Mouse (Mus musculus): ENCODE data around the gene Gpc1.

Gpc1 gene

DNA sequence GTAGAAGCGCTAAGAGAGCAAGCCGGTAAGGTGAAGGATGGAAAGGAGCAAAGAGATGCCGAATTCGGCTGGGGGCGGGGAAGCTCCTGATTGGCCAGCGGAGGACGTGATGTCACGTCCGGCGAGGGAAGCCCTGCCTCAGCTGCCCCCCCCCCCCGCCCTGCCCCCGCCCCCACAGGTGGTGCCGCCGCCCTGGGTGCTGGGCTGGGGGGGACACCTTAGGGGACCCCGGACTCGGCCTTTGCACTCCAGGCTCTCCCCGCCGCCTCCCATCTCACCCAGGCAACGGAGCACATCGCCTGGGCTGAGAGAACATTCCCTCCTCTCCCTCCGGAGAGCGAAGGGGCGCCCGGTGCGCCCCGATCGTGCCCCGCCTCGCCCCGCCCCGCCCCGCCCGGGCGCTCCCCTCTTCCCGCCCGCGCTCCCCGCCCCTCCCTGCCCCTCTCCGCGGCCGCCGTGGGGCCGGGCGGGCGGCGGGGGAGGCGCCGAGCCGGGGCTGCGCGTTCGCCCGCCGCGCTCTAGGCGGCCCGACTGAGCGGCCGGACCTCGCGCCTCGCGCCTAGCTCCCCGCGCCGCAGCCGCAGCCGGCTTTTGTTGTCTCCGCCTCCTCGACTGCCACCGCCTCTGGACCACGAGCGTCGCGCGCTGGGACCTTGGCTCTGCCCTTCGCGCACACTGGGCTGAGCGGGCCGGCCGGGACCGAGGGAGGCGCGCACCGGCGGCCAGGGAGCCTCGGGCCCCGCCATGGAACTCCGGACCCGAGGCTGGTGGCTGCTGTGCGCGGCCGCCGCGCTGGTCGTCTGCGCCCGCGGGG lies at the start of gene Gpc1:
TSS of gene Gpc1 (plus strand) at position 458 of the 814 bp plus-strand sequence.
- DNase-seq, result peak; percentile 93

DNA sequence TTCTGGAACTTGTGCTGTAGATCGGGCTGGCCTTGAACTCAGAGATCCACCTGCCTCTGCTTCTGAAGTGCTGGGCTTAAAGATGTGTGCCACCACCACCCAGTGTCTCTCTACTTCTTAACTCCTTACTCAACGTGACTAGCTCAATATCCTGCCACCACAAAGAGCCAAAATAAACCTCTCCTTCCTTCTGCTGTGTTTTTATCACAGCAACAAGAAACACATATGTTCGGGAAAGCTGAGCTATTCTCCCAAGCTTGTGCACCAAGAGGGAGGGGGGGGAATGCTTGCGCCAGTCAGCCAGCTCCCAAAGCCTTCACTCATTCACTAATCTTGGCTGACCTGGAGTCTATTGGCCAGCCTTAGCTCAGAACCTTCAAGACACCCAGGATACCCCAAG lies 49.6 kb upstream of the Gpc1 start:
- no peak for DNase-seq

DNA sequence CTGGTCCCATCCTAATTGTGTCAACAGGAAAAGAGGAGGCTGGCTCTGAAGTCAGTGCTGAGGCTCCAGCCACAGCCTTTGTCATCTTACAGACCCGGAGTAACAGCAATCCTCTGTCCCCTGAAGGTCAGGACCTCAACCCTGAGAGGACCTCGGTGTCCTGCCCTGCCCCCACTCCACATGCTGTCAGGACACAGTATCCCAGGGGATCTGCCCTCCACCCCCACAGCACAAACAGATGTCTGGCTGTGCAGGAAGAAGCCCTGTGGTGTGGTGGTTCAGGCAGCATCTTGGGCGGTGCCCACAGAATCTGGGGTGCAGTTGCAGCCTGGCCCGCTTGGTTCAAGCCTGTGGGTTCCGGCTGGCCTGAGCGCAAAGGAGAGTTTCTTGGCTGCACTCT lies 48.9 kb upstream of the Gpc1 start:
- DNase-seq, result no peak

DNA sequence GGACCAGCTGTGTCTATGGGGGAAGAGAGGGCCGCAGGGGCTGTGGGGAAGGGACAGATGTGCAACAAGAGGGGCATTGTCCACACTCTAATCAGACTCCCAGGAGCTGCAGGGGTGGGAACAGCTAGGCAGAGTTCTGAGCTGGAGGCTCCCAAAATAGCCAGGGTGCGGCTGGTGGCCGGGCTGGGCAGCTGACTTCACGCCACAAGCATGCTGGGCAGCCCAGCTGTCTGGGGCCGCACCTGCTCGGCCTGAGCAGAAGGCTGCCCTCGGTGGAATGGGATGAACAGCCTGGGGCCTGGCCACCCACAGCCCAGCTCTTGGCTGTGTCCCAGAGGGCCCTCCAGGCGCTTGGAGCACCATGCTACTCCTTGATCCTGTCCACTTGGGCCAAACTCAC lies 44.2 kb upstream of the Gpc1 start:
- no peak for DNase-seq

DNA sequence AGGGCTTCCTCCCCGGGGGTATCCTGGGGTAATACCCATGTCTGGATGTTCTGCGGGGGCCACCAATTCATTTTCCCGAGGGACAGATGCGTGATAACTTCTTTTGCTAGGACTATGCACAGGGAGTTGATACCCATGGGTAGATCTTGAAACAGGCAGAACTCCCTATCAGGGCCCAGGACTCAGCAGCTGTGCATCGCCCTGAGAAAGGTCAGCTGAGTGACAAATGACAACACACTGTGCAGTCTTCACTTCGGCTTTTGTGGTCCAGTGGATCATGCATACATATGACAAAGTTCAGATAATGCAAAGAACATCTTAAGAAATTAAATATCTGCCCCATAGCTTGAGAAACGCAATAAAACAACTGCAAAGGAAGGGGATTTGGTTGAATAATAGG lies 43.4 kb upstream of the Gpc1 start:
- no peak for DNase-seq

DNA sequence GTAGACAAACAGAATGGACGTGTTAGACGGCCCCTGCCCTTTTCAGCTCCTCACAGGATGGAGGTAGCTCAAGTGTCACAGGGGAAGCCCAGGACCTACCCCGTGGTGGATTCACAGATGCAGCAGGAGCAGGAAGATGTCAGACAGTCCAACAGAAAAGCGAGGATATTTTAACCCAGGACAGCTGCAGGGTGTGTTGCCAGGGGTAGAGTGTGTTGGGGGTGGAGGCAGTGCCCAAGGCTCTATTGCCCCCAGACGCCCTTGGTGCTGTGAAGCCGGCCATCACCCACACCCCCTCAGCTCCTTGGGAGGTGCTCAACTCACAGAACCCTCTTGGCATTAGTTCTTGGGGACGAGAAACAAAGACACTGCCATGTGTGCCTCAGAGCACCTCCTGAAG lies 40.8 kb upstream of the Gpc1 start:
- DNase-seq, result no peak

DNA sequence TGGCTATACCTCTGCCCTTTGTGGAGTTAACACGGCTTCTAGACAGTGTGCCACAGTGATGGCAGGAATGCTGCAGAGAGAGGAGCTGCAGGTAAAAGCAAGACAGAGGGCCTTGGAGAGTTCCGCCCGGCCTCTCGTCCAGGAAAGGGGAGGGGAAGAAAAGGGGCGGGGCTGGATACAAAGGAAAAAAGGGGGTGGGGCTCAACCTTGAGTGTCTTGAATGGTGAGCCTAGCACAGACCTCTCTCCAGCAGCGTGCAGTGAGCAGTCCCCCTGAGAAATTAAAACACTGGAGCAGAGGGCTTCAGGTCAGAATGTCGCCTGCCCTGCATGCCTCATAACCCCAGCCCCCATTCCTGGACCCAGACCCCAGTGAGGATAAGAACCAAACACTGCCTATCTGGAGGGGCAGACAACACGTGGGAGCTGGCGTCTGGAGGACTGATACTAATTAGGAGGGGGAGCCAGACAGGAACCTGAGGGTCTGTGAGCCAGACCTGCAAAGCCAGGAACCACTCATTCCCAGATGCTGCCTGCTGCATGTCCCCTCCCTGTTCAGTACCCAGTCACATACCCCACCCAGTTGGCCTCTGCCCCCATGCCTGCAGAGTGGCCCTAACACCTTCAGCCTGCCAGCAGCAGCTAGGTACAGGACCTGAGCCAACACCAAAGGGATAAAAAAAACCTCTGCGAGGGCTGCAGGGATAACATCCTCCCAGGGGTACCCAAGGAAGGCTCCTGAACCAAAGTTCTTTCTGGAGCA lies 40.2 kb upstream of the Gpc1 start:
- DNase-seq, result peak; percentile 93

DNA sequence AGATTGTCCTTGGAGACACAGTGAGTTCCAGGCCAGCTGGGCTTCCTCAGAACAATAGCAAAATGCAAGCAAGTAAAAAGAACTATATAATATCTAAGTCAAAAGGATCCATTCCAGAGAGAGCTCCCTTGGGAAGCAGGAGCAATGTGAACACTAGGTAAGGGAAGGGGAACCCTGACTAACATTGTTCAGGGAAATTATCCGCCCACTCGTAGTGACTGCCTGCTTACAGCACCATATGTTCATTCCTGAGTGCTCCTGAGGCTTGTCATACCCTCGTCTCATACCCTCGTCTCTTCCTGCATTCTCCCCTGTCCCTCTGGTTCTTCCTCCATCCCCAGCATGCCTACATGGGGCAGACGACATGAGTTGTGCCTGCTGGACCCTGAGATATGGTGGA lies 37.7 kb upstream of the Gpc1 start:
- DNase-seq, result no peak

DNA sequence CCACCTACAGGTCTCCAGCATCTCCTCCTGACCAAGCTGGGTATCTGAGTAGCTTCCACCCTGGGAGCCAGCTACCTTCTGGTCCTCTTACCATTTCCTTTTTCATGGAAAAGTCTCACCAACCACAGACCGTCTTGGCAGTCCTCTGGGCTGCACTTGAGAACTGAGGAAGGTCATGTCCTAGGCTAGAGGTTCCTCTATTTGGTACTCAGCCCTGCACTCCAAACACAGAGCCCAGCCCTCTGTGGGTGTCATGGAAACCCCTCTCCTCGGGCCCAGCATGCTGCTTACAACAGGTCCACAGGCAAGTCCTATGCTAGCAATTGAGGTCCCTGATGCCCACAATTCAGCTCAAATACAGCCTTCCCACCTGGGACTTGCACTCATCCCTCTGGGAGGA lies 33.0 kb upstream of the Gpc1 start:
- no peak for DNase-seq

DNA sequence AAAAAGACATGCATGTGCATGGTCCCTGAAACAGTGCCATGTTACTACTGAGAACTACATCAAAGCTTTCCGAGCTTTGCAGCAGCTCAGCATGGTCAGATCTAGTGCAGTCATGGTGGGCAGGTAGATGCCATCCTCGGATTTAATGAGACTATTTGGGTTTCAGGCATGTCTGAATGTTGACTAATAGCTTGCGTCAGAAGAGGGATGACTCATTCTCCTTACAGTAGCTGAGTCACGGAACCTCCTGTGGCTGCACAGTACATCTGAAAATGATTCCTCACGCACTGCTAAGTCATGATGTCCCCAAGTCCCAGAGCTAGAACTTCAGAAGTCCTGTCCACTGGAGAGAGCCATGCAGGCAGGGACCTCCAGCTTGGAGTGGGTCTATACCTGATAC lies 31.8 kb upstream of the Gpc1 start:
- DNase-seq, result no peak

DNA sequence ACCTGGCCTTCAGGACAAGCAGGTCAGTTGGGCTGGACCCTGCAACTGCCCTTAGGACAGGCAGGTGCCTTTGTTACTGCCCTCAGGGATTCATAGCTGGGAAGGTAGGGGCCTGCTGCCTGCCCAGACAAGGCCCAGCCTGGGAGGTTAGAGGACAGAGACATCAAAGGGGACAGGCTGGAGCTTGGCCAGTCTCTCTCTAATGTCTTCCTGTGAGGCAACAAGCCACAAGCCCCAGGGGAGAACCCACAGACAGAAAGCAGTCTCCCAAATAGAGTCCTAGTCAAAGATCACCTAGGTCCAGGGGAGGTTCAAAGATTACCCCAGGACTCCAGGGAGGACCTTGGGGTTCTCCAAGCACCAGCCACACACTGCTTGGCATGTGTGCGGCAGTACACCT lies 29.1 kb upstream of the Gpc1 start:
- no peak for DNase-seq

DNA sequence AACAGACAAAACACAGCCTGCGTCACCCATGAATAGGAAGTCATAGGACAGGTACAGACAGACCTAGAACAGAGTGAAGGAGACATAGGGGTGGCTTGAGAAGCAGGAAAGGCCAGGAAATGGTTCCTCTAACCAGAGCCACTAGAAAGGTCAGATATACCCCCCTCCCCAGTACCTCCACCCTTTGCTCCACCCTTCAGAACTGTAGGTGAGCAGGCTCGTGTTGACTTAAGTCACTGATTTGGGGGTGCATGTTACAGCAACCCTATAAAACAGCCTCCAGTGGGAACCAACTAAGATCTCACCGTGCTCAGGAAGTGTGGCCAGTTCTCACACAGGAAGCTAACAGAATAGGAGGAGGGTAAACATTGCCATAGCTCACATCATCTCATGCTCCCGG lies 28.1 kb upstream of the Gpc1 start:
- no peak for DNase-seq

DNA sequence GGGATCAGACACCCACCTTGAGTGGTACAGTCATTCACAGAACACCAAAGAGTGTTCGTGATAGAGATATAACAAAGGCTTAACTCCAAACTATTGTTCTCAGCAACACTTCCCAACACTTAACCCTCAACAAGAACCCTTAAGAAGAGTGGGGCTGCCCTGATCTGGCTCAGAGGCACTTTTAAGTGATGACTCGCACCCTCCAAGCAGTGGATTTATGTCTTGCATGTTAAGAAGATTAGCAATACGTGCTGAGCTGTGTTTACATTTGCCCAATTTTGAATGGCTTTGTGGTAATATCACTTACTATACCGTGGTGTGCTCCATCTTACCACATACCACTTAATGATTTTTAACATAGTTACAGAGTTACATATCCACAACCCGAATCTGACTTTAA lies 26.3 kb upstream of the Gpc1 start:
- no peak for DNase-seq

DNA sequence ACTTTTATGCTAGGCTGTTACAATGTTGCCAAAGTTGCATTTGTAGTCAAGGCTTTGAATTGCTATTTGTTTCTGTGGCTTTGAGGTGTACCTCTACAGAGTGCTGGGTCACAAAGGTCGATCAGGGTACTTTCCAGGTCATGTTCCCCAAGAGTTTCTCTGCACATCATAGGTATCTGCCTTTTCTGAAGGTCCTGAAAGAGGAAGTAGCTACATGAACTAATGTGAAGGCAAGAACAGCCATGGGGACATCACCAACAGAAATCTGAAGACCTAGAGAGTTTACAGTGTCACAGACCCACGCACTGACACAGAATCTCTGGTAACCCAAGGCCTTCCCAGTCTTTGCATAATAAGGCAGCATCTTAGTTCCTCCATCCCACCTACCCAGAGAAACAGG lies 25.6 kb upstream of the Gpc1 start:
- no peak for DNase-seq

DNA sequence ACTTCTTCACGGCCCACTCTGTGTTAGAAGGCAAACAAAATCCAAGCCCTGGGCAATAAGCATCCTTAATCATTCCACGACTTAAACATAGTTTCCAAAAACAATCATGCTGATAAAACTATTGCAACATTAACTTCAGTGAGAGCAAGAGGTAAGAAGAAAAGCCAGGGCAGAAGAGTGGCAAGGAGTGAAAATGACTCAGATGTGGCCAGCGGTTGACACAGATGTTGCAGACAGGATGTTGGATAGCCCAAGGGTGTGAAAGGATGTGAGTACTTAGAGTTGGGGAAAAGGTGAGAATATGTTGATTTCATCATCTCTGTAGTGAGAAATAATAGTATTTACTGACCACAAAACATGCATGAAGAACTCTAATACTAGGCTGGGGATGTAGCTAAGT lies 24.7 kb upstream of the Gpc1 start:
- DNase-seq, result no peak

DNA sequence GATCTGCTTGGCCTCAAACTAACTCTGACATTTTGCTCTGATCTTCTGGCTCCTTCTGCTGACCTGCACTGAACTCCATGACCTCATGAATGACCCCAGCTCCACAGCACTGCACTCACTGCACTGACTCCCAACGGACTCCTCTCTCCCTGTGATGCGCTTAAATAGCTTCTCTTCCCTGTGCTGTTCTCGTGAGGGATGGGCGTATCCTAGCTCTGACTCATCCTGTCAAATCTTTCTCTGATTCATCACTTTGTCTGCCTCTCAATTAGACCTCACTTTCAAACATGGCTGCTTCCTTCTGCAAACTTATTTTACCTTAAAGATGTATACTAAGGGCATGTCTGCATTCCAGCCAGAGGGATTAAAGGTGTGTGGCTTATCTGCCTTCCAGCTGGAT lies 21.8 kb upstream of the Gpc1 start:
- no peak for DNase-seq

DNA sequence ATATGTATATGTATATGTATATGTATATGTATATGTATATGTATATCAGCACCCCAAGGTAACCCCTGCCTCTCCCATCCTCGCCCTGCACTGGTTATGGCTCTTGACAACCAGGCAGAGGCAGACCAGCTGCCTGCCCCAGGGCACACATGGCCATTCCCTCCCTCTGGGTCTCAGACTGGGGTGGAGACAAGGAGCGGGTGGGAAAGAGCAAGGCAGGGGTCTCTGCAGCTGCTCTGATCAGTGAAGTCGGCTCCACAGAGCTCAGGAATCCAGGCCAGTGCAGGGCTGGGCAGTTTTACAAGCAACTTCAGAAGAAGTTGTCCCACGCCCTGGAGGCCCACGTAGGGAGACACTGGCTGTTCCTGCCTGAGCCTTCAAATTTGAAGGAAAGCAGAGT lies 17.1 kb upstream of the Gpc1 start:
- no peak for DNase-seq

DNA sequence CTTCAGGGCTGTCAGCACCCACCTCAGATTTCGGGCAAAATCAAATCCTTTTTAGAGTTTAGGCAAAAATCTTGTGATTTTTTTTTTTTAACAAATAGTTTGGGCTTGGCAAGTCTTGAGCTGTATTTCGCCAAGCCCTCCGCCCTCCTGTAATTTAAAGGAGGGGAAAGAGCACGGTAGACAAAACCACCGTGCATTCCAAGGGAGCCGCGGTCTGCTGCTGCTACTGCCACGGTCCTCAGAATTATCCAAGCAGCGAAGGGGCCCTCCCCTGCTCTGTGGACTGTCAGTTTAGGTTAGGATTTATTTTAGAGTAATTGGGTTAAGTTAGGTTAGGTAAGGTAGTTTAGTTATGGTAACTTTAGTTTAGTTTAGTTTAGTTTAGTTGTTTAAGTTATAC lies 16.3 kb upstream of the Gpc1 start:
- no peak for DNase-seq

DNA sequence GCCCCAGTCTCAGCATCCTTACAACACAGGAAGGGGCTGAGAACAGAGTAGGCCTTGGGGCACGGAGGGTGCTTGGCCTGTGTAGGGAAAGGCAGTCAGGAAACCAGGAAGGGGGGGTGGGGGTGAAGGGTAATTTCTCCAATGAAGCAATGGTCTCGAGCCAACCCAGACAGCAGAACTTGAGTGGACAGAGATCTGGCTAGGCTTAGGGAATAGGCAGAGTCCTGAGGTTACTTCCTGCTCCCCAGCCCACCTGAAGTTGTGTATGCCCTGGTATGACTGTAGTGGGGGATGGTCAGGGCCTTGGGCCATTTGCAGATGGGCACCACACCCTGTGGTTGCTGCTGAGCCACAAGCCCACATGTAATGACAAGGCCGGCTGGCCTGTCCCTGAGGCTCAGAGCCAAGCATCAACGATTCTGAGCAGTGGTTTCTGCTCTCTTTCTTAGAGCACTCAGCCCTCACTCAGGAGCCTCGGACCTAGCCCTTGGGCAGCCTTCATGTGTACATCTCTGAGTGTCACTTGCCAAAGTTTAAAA lies 15.6 kb upstream of the Gpc1 start:
- DNase-seq, result no peak

DNA sequence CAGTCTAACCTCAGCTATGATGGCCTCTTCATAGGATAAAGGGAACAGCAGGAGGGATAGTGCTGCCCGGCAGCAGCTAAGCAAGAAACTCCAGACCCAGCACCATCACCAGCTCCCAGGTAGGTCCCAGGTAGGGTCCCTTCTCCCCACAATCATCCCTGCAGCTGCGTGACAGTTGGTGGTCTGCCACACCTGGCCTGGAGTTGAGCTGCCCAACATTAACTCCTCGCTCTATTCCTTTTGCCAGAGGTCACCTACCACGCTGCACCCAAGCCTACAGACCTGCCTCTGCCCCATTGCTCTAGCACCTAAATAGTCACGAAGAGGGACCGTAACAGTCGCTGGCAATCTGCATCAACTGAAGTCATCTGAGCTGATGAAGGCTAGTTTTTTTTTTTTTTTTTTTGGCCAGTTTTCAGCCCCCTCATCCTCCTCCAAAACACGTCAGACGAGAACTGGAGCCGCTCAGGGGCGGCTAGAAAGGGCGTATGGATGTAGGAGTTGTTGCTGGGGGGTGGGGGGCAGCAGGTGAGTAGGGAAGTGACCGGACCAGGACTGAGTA lies 738 bp upstream of the Gpc1 start:
- DNase-seq, result no peak

DNA sequence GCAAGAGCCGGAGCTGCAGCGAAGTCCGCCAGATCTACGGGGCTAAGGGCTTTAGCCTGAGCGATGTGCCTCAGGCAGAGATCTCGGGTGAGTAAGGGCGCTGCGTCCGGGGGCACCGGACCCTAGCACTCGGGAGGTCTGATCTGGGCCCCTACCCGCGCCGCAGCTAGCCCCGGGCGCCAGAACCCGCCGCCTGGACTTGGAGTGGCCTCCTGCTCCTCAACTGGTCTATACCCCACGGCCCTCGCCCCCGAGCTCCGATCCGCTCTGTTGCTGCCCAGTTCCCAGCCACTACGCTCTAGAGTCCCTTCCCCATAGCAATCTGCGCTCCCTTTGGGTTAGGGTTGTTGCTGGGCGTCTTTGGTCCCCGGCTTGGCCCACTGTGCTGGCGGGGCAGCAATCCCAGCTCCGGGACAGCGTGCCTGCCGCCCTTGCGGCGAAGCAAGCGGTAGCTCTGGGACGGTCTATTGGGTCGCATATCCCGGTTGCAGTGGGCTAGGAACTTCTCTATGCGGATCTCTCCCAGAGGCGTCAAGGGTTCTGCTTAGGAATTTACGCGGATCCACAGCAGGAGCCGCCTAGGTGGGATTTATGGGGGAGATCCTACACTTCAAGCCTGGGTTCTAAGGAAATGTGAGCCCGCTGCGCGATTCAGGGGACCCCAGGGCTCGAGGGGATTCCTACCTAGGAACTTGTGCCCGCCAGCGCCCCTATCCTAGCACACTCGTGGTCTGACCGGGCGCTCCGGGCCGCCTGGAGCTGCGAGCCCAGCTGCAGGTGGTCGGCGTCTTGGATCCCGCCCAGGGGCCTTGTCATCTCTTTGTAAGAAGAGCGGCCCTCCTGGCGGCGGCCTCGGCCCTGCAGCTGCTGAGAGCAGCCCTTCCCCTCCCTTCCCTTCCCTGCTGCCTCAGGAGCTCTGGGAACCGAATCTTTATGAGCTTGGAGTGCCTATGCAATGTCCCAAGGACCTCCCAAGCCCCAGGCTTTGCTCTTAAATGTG lies 866 bp downstream of the Gpc1 start:
- peak; percentile 89 for DNase-seq

DNA sequence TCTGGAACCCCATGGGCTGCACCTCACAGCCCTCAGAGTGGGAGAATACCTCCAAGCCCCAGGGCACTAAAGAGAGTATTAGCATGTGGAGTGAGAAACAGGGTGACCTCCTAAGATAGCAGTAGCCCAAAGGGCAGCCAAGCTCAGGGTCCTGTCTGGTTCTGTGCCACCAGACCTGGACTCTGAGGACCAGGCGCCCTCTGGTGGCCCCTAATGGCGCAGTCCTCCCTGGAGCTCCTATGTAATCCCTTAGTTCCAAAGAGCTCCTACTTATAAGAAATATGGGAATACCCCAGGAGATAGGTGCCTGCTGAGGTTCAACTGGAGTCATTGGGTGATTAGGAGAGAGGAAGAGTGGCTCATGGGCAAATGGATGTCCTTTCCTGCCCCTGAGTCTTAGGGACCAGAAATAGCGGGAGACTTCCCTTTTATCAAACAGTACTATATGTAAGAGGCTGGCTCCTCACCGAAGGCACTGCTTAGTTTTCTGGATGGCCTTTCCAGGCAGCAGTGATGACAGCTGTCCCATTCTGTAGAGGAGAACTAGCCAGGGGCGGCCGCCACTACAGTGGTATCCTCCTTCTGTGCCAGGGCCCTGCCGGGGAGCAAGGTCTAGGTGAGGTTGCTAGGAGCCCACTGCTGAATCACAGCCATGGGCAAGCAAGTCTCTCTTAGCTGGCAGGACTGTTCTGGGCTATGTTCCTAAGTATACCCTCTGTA lies 2.7 kb downstream of the Gpc1 start:
- peak; percentile 90 for DNase-seq

Measured in embryo, embryonic 11 days (tissue).